Mouse (Mus musculus) retina, postnatal 1 day (tissue): ENCODE data around the gene Chil1.
A peak's percentile ranks its signal among the peaks of the same experiment; 100 is the strongest.

Experiments
- DNase-seq: peaks from one replicate; pipeline ENCODE4 v3.0.0-alpha.2; 2012

Gene Chil1

DNA sequence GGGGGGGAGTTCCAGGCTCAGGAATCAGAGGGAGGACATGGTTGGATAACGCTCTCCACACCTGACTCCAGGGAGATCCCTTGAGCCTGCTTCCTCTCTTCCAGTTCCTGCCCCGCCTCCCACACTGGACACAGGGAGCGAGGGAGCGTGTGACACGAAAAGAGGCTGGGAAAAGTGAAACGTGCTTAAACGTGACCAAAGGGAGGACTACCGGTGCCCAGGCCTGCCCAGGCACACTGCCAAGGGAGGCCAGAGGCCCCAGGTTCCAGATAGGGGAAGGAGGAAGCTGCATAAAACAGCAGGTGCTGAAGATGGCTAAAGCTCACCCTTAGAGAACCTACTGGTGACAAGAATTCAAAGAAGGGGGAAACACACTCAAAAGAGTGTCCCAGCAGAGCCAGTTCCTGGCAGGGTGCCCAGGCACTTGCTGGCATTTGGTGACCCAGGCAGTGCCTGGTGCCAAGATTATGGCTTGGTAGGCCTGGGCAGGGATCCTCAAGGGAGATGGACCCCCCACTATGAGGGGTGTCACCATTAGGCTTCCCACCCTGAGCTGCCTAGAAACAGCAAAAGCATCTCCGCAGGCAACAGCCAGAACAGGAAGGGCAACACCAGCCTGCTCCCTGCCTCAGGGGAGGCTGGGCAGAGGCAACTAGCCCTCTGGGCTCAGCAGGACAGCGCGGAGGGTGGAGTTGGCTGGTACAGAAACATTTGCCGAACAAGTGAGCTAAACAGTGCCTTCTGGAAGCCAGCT is 51.0 kb downstream of the Chil1 start:
- no peak for DNase-seq

DNA sequence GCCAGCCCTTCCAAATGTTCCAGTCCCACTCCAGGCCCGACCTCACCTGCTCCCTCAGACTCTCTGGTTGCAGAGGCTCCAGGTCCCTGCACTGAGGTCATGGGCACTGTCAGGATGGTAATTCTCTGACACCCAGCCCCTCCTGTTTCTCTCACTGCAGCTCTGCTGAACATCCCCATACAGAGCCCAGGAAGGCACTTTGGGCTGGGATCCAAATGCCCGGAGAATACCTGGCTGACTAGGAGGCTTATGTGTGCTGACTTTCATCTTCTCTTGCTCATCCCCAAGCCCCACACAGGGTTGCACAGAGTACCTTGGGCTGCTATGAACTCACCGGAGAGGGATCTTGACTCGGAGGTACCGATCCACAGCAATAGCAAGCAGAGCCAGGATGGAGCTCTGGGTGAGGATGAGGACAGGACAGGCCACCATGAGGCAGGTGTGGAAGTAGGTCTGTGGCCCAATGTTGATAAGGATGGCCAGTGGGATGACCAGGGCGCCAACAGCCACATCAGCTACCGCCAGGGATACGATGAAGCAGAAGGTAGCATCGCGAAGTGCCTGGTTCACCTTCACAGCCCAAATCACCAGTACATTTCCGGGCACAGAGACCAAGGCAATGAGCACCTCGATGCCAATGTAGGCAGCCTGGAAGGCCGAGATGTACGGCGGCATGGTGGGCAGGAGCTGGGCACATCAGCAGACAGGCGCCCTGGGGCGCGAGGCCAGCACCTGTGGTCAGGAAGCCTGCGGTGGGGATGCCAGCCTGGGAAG is 51.9 kb downstream of the Chil1 start:
- no peak for DNase-seq

DNA sequence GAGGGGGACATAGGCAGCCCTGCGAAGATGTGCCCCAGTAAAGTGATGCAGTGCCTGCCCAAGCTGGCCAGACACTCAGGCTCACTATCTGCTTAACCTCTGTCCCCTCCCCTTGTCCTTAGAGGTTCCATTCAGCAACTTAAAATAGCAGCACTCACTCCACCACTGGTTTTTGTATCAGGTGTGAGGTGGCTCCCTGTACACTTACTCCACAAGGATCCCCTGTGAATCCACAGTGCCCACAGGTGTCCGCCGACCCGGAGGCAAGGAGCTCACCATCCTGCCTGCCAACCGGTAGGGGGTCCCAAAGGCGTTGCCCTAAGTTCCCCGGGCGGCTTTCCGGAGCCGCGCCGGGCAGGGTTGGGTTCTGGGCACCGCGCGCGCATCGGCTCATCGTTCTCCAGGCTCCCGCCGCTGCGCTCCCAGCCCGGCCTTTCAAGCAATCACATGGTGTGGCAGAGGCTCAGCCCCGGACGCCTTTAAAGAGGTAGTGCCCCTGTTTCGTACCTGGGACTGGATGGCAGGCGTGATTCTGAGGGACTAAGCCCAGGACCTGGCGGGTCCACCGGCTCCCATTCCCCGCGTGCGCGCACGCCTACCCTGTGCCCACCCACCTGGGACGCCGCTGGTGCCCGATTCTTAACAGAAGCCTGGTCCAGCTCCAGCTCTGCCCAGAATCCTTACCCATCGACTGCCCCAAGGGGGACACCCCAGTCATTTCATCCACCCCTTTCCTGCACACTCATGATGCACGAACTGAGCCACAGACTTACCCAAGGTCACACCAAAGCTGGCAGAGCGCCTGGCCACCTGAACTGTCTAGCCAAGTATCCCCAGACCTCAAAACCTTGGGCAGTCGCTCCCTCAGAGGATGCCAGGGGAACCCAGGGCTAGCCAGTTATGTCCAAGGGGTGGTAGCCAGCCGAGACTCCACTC is 52.7 kb downstream of the Chil1 start:
- peak; percentile 37 for DNase-seq

DNA sequence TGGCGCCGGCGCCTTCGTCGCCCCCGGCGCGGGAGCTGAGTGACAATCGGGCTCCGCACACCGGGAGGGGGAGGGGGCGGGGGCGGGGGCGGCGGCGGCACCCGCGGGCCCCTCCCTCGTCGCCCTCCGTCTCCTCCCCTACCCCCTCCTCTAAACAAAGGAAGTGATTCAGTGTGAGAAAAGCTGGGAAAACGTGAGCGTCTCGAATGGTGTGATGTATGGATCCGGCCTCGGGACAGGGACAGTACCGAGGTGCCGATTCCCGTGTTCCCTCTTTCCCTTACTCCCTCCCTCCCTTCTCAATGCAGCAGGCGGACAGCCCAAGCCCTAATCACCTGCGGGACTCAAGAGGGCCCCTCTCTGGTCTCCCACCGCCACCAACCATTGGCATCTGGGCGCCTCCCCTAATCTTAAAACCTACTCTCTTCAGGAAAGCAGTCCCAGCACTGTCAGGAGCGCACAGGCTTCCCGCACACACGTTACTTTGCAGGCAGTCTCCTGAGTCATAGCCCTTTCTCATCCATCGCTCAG is 53.5 kb downstream of the Chil1 start, which contains the start of gene Adora1:
Gene Adora1 (minus strand): TSS at position 41 of the 531 bp plus-strand sequence.
- DNase-seq: no peak

DNA sequence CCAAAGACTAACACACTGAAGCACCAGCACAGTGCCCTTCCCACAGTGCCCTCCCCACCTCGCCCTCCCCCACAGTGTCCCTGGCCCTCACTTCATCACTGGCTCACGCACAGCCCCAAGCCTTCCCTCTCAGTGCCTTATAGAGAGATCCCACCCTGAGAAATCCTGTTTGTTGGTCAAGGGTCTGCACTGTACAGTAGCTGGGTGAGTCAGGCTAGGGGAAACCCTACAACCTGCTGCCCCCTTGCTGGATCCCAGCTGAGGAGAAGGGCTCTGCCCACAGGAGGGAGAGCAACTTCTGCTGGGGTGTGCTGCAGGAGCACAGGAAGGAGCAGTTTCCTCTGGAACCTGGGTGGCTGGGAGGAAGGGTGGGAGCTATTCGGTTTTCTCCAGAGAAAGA is 54.2 kb downstream of the Chil1 start:
- no peak for DNase-seq

DNA sequence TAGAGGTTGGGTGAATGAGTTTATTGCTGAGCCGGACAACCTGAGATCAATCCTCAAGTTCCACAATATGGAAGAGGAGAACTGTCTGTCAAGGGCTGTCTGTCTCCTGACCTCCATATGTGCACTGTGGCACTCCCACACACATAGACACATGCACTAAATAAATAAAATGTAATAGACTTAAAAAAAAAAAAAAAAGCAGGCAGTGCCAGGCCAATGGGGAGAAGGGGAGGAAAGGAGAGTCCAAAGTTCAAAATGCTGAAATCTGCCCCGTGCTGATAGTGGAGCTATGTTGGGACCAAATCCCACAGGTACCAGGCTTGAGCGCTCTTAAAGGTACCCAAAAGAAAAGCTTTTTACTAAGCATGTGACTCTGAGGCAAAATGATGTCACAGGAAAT is 55.5 kb downstream of the Chil1 start:
- DNase-seq: no peak
